Mouse (Mus musculus): Measurements from ENCODE around the gene Cirbp.

DNA sequence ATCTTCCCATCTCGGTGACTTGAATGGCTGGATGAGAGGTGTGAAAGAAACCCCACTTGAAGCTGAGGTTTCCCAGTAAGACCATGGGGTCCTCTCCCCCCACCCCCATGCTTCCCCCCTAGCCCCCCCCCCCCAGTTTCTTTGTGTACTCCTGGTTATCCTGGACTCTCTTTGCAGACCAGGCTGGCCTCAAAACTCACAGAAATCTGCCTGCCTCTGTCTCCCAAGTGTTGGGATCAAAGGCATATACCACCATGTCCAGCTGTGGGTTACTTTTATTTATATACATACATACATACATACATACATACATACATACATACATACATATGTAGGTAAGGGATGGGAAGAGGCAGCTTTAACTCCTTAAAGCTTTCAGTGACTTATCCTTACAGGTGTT lies 3.3 kb downstream of the Cirbp start:
- TF ChIP-seq EP300 (IDR thresholded peaks at IDR 0.05; ENCODE audit: low read depth) (no peak), CTCF (IDR thresholded peaks at IDR 0.05; ENCODE audit: low read depth) (no peak)

All from liver, embryonic 14.5 days (tissue).